Comparison of ENCODE assay signal across 9 mouse cellular contexts in genomic region chr8:77132903-77133637, GRCm38 (mm10).
DNase-seq lines count a peak whose midpoint lies in the region; ATAC-seq lines count a peak whose summit lies in the region.
"Had no signal": no experiment of that assay in that cellular context is flagged by ENCODE, and none has a peak within 500 bp of the region (broad histone marks: within the 10 kb centered on the region; RNA-seq: fewer than 3 reads in every experiment).

No protein-coding gene starts in this region.

- H3K4me1 ChIP-seq in heart, embryonic 11.5 days (ENCODE audit: control insufficient read depth, insufficient read depth, low read length), result peaks cover 3% of the 10 kb centered on the region; the same call in 1 of the 2 replicates
- peaks cover 5% of the 10 kb centered on the region; the same call in 1 of the 2 replicates for H3K4me1 ChIP-seq in lung, embryonic 16.5 days (replicated peaks; ENCODE audit: control insufficient read depth, insufficient read depth, low read length)

- H3K9me3 ChIP-seq in heart, embryonic 11.5 days (replicated peaks; ENCODE audit: control insufficient read depth, low read length), result peaks cover 4% of the 10 kb centered on the region
- peaks cover 4% of the 10 kb centered on the region; the same call in 1 of the 2 replicates for H3K9me3 ChIP-seq in lung, embryonic 16.5 days (ENCODE audit: control insufficient read depth, low read length)
- H3K9me3 ChIP-seq: G1E had no signal

- H3K36me3 ChIP-seq in heart, embryonic 11.5 days (ENCODE audit: control insufficient read depth, insufficient read depth, low read length), result no peaks in the 10 kb centered on the region
- H3K36me3 ChIP-seq in lung, embryonic 16.5 days (ENCODE audit: control insufficient read depth, insufficient read depth, low read length), result no peaks in the 10 kb centered on the region
- H3K36me3 ChIP-seq: G1E had no signal

- no peak overlapping the region for H3K4me3 ChIP-seq in heart, embryonic 11.5 days (ENCODE audit: low read depth, low read length)
- H3K4me3 ChIP-seq in lung, embryonic 16.5 days (ENCODE audit: low read length), result no peak overlapping the region

- peak overlapping the region; percentile 45 for H3K4me2 ChIP-seq in heart, embryonic 11.5 days
- peak overlapping the region; percentile 20; the same call in 1 of the 2 replicates for H3K4me2 ChIP-seq in lung, embryonic 16.5 days (ENCODE audit: low read depth, low read length)

- H3K27me3 ChIP-seq in heart, embryonic 11.5 days (ENCODE audit: control insufficient read depth, insufficient read depth, low read length), result no peaks in the 10 kb centered on the region
- H3K27me3 ChIP-seq in lung, embryonic 16.5 days (ENCODE audit: control insufficient read depth, insufficient read depth, low read depth, low read length), result no peaks in the 10 kb centered on the region

- H3K9ac ChIP-seq in heart, embryonic 11.5 days (ENCODE audit: low read depth, low read length), result no peak overlapping the region
- H3K9ac ChIP-seq in lung, embryonic 16.5 days (ENCODE audit: low read length), result no peak overlapping the region

- ATAC-seq in heart, embryonic 11.5 days (replicated peaks; ENCODE audit: insufficient number of reproducible peaks, low FRiP score, low TSS enrichment), result peak; percentile 55
- ATAC-seq in lung, embryonic 16.5 days (ENCODE audit: low read depth), result peak; percentile 59

- WGBS in heart, embryonic 11.5 days (ENCODE audit: insufficient replicate concordance), result 36% methylated on average over 11 of the region's 11 CpGs
- WGBS in lung, embryonic 16.5 days, result 35% methylated on average over 11 of the region's 11 CpGs

- peak overlapping the region; percentile 50; the same call in 1 of the 2 replicates for H3K27ac ChIP-seq in heart, embryonic 11.5 days (ENCODE audit: low read depth, low read length)
- peak overlapping the region; percentile 36; the same call in 1 of the 2 replicates for H3K27ac ChIP-seq in lung, embryonic 16.5 days (ENCODE audit: low read length)

- peak; percentile 23 for DNase-seq in layer of hippocampus, adult 11-12 months (ENCODE audit: low spot score)
- DNase-seq in layer of hippocampus, adult 9-10 months (ENCODE audit: low spot score), result no peak
- peak; percentile 12 to 20 for DNase-seq in cerebellum, postnatal 25 days
- DNase-seq in kidney, postnatal 25 days, result peak; percentile 83 to 94
- DNase-seq in telencephalon, adult 2 months (ENCODE audit: low read depth, low spot score), result peak; percentile 9
- DNase-seq in spleen, postnatal 10 days (ENCODE audit: low spot score in 2 of 2), result no peak

Comparison
In these comparisons a context has a peak if more than half of its experiments do, and no peak if none do; other contexts are left out.
1. DNase-seq: peak in layer of hippocampus, adult 11-12 months (single experiment), cerebellum, postnatal 25 days (2 of 2), kidney, postnatal 25 days (2 of 2) and telencephalon, adult 2 months (single experiment); none in layer of hippocampus, adult 9-10 months (single experiment) and spleen, postnatal 10 days (0 of 2).